Mouse (Mus musculus): ENCODE results near the gene Olfr904. TPM values are rescaled to one million over a fixed set of nuclear protein-coding genes. Genes with fewer than 3 reads are reported as not detected.

Gene Olfr904
- polyA plus RNA-seq, 1 experiment from 2014 or later: not detected

DNA sequence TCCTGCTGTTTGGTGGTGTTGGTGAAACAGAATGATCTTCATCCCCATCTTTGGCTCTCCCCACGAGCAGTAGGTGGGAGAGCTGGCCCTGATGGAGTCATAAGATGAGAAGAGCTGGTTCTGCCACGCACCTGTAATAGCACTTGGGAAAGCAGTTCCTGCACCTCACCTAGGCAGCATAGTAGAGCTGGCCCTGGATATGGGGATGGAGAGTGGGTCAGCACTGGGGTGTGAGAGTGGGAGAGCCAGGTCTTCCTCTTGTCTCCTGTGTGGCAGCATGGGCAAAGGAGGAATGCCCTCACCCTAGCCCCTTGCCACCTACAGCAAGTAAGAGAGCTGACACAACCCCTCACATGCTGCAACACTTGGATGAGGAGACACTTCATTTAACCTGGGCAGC lies 49.4 kb downstream of the Olfr904 start:
- Histone ChIP-seq H3K9me3 (ENCODE audit: control insufficient read depth, low read length) (no peaks in the 10 kb centered on the region), H3K4me3 (ENCODE audit: low read depth, low read length) (no peak overlapping the region), H3K4me2 (ENCODE audit: low read depth, low read length) (no peak overlapping the region), H3K27me3 (ENCODE audit: control insufficient read depth, insufficient read depth, low read length) (no peaks in the 10 kb centered on the region), H3K9ac (replicated peaks; ENCODE audit: low read depth, low read length) (no peak overlapping the region), H3K27ac (ENCODE audit: low read depth, low read length) (no peak overlapping the region), H3K36me3 (ENCODE audit: control insufficient read depth, insufficient read depth, low read length) (no peaks in the 10 kb centered on the region), H3K4me1 (ENCODE audit: control insufficient read depth, insufficient read depth, low read length) (no peaks in the 10 kb centered on the region)
- WGBS: 77% methylated on average over 2 of the region's 2 CpGs
- no peak for ATAC-seq (ENCODE audit: low read depth)

Other genes starting within 250 kb of the Olfr904 start
- not detected in 2 replicates for gene Olfr894, start 245.1 kb upstream of the Olfr904 start, polyA plus RNA-seq (2014; fragmentation: Nextera tagmentation; extraction: Ambion mirVana)
- not detected in 2 replicates for gene Olfr143, start 210.4 kb upstream of the Olfr904 start, polyA plus RNA-seq (2014; fragmentation: Nextera tagmentation; extraction: Ambion mirVana)
- not detected in 2 replicates for gene Olfr895, start 195.3 kb upstream of the Olfr904 start, polyA plus RNA-seq (2014; fragmentation: Nextera tagmentation; extraction: Ambion mirVana)
- gene Olfr896-ps1, start 172.0 kb upstream of the Olfr904 start, polyA plus RNA-seq (2014; fragmentation: Nextera tagmentation; extraction: Ambion mirVana): not detected in 2 replicates
- gene Olfr25, start 134.1 kb upstream of the Olfr904 start, polyA plus RNA-seq (2014; fragmentation: Nextera tagmentation; extraction: Ambion mirVana): not detected in 2 replicates
- gene Olfr898, start 114.7 kb upstream of the Olfr904 start, polyA plus RNA-seq (2014; fragmentation: Nextera tagmentation; extraction: Ambion mirVana): not detected in 2 replicates
- gene Olfr250, start 96.2 kb upstream of the Olfr904 start, polyA plus RNA-seq (2014; fragmentation: Nextera tagmentation; extraction: Ambion mirVana): not detected in 2 replicates
- not detected in 2 replicates for gene Olfr251, start 86.1 kb upstream of the Olfr904 start, polyA plus RNA-seq (2014; fragmentation: Nextera tagmentation; extraction: Ambion mirVana)
- gene Olfr147, start 61.4 kb upstream of the Olfr904 start, polyA plus RNA-seq (2014; fragmentation: Nextera tagmentation; extraction: Ambion mirVana): not detected in 2 replicates
- not detected in 2 replicates for gene Olfr901, start 33.7 kb upstream of the Olfr904 start, polyA plus RNA-seq (2014; fragmentation: Nextera tagmentation; extraction: Ambion mirVana)
- gene Olfr902, start 15.5 kb upstream of the Olfr904 start, polyA plus RNA-seq (2014; fragmentation: Nextera tagmentation; extraction: Ambion mirVana): not detected in 2 replicates
- not detected in 2 replicates for gene Olfr905, start 8.0 kb downstream of the Olfr904 start, polyA plus RNA-seq (2014; fragmentation: Nextera tagmentation; extraction: Ambion mirVana)
- not detected in 2 replicates for gene Olfr906, start 23.9 kb downstream of the Olfr904 start, polyA plus RNA-seq (2014; fragmentation: Nextera tagmentation; extraction: Ambion mirVana)
- not detected in 2 replicates for gene Olfr907, start 32.7 kb downstream of the Olfr904 start, polyA plus RNA-seq (2014; fragmentation: Nextera tagmentation; extraction: Ambion mirVana)
- gene Olfr911-ps1, start 58.4 kb downstream of the Olfr904 start, polyA plus RNA-seq (2014; fragmentation: Nextera tagmentation; extraction: Ambion mirVana): not detected in 2 replicates
- not detected in 2 replicates for gene Olfr910, start 74.7 kb downstream of the Olfr904 start, polyA plus RNA-seq (2014; fragmentation: Nextera tagmentation; extraction: Ambion mirVana)
- gene Olfr912, start 117.0 kb downstream of the Olfr904 start, polyA plus RNA-seq (2014; fragmentation: Nextera tagmentation; extraction: Ambion mirVana): not detected in 2 replicates
- not detected in 2 replicates for gene Olfr913, start 129.6 kb downstream of the Olfr904 start, polyA plus RNA-seq (2014; fragmentation: Nextera tagmentation; extraction: Ambion mirVana)
- gene Olfr914, start 142.0 kb downstream of the Olfr904 start, polyA plus RNA-seq (2014; fragmentation: Nextera tagmentation; extraction: Ambion mirVana): not detected in 2 replicates
- gene Olfr916, start 196.7 kb downstream of the Olfr904 start, polyA plus RNA-seq (2014; fragmentation: Nextera tagmentation; extraction: Ambion mirVana): not detected in 2 replicates
- gene Olfr917, start 202.7 kb downstream of the Olfr904 start, polyA plus RNA-seq (2014; fragmentation: Nextera tagmentation; extraction: Ambion mirVana): not detected in 2 replicates
- gene Olfr918, start 211.5 kb downstream of the Olfr904 start, polyA plus RNA-seq (2014; fragmentation: Nextera tagmentation; extraction: Ambion mirVana): not detected in 2 replicates
- not detected in 2 replicates for gene Olfr919, start 240.5 kb downstream of the Olfr904 start, polyA plus RNA-seq (2014; fragmentation: Nextera tagmentation; extraction: Ambion mirVana)